Mouse (Mus musculus): ENCODE measurements at regions not wholly inside any gene's neighbourhood (a gene's known extent, or its start where the extent isn't known, plus 50 kb on each side); places are given as distances from the start of the nearest gene placed in this dataset.

- no peak for DNase-seq (ENCODE audit: low spot score in 2 of 2)
Measured at GRCm38 (mm10) chr1:189473071-189473470, 71.0 kb upstream of the Kcnk2 start.

- DNase-seq (ENCODE audit: low spot score in 2 of 2): no peak
Measured at GRCm38 (mm10) chr1:189458421-189458820, 56.3 kb upstream of the Kcnk2 start.
